Mouse (Mus musculus): ENCODE measurements around the gene Paf1.

GRCm38 (mm10) chr7:28354596-28354995 is 38.2 kb upstream of the Paf1 start:
- no peak for TF ChIP-seq POLR2A (IDR thresholded peaks at IDR 0.05; ENCODE audit: control insufficient read depth, low read depth, low read length)
- TF ChIP-seq CTCF (IDR thresholded peaks at IDR 0.05; ENCODE audit: control insufficient read depth, insufficient read depth, insufficient replicate concordance, low read depth, low read length), result no peak
